Mouse (Mus musculus) CH12.LX (cell line): Measurements from ENCODE around the gene Ccdc138.

Source experiments
- CTCF ChIP-seq, 2 experiments: IDR thresholded peaks in 1 of 2; conservative IDR thresholded peaks in 1 of 2; 2 replicates each; pipeline ENCODE4 v1.5.1; 2011 to 2012; ENCODE audit warnings: low read depth in 2 of 2, low read length in 2 of 2, improper control_type of control experiment in 1 of 2, inconsistent platforms in 1 of 2, mild to moderate bottlenecking in 1 of 2, moderate library complexity in 1 of 2
- NRF1 ChIP-seq: IDR thresholded peaks from 2 replicates; pipeline ENCODE4 v1.6.1; 2014; ENCODE audit warnings: low read depth, mild to moderate bottlenecking, inconsistent platforms, low read length, improper control_type of control experiment, moderate library complexity

DNA sequence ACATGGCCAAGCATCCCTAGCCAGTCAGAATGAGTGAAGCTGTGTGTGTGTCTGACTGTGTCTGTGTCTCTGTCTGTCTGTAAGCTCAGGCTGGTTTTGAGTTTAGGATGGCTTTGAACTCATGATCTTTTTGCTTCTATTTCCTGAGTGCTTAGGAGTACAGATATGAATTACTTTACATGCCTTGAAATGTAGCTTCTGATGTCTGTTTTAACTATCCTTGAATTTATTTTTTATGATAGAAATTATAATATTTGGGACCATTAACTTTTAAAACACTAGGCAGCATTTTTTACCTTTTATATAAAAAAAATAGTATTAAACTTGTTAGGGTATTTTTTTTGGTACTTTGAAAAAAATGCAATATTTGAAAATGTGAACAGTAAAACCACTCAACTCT, 46.2 kb upstream of the Ccdc138 start:
- TF ChIP-seq CTCF (conservative IDR thresholded peaks at IDR 0.05 in 1 of 2, IDR thresholded peaks at IDR 0.05 in 1 of 2; ENCODE audit: low read depth in 2 of 2, low read length in 2 of 2) (no peak), NRF1 (no peak)
